Mouse (Mus musculus): Measurements from ENCODE around the gene Dusp22.
A peak's percentile ranks its signal among the peaks of the same experiment; 100 is the strongest.

The Dusp22 gene

GRCm38 (mm10) chr13:30750461-30751303, 90.9 kb downstream of the Dusp22 start:
- DNase-seq (ENCODE audit: low read depth), result no peak

GRCm38 (mm10) chr13:30751304-30751580, 91.4 kb downstream of the Dusp22 start:
- no peak for DNase-seq (ENCODE audit: low read depth)

- no peak for DNase-seq (ENCODE audit: low read depth)
Observed at GRCm38 (mm10) chr13:30752581-30753187, 92.9 kb downstream of the Dusp22 start.

GRCm38 (mm10) chr13:30753441-30753840, 93.6 kb downstream of the Dusp22 start:
- no peak for DNase-seq (ENCODE audit: low read depth)

- no peak for DNase-seq (ENCODE audit: low read depth)
Observed at GRCm38 (mm10) chr13:30754066-30754465, 94.3 kb downstream of the Dusp22 start.

- DNase-seq (ENCODE audit: low read depth), result no peak
Observed at GRCm38 (mm10) chr13:30754825-30755476, 95.2 kb downstream of the Dusp22 start.

- no peak for DNase-seq (ENCODE audit: low read depth)
Observed at GRCm38 (mm10) chr13:30755577-30755976, 95.8 kb downstream of the Dusp22 start.

GRCm38 (mm10) chr13:30755998-30756639, 96.3 kb downstream of the Dusp22 start:
- no peak for DNase-seq (ENCODE audit: low read depth)

- DNase-seq (ENCODE audit: low read depth), result no peak
Observed at GRCm38 (mm10) chr13:30757264-30757900, 97.6 kb downstream of the Dusp22 start.

- DNase-seq (ENCODE audit: low read depth), result no peak
Observed at GRCm38 (mm10) chr13:30758789-30759381, 99.1 kb downstream of the Dusp22 start.

- DNase-seq (ENCODE audit: low read depth), result peak; percentile 23
Observed at GRCm38 (mm10) chr13:30760374-30761090, 100.7 kb downstream of the Dusp22 start.

Data from fibroblast of lung, adult 2 months (primary cell).